Mouse (Mus musculus) testis, adult 2 months (tissue): Measurements from ENCODE around the gene Olfr458.

ENCODE experiments used
- CTCF ChIP-seq: fragments of 200-500 bp; IDR thresholded peaks from 2 replicates; pipeline ENCODE4 v1.5.1; 2012; ENCODE audit warnings: low read depth, mild to moderate bottlenecking, inconsistent platforms, low read length, moderate library complexity; ENCODE audit not compliant: control insufficient read depth, insufficient read depth, insufficient replicate concordance
- POLR2A ChIP-seq: fragments of 200-500 bp; IDR thresholded peaks from 2 replicates; pipeline ENCODE4 v1.6.1; 2012; ENCODE audit warnings: low read depth, mild to moderate bottlenecking, inconsistent platforms, low read length, moderate library complexity; ENCODE audit not compliant: control insufficient read depth

GRCm38 (mm10) chr6:42503478-42503877 lies 38.5 kb upstream of the Olfr458 start:
- TF ChIP-seq CTCF (no peak), POLR2A (no peak)
